Mouse (Mus musculus) hindbrain, postnatal 0 days (tissue): ENCODE results near the gene Sertad2. TPM values are rescaled to one million over a fixed set of nuclear protein-coding genes. Genes with fewer than 3 reads are reported as not detected.

Experiments used
- ATAC-seq: fragments of 200-750 bp; cut with Nextera tagmentation; 2 replicates; pipeline ENCODE4 v1.8.0; 2017; ENCODE audit warnings: mild to moderate bottlenecking, moderate TSS enrichment, moderate library complexity
- DNase-seq: peaks from one replicate; pipeline ENCODE4 v3.0.0-alpha.2; 2015; ENCODE audit warnings: low spot score
- H3K27ac ChIP-seq: fragments of 300-500 bp; sonication (generic); 2 replicates; pipeline ENCODE4 v1.5.1; 2014; ENCODE audit warnings: mild to moderate bottlenecking
- H3K27me3 ChIP-seq: fragments of 300-500 bp; sonication (generic); 2 replicates; pipeline ENCODE4 v1.6.1; 2014; ENCODE audit warnings: low read length, mixed read lengths; ENCODE audit not compliant: insufficient read depth
- H3K36me3 ChIP-seq: fragments of 300-500 bp; sonication (generic); 2 replicates; pipeline ENCODE4 v1.6.1; 2014; ENCODE audit warnings: low read length, mixed read lengths; ENCODE audit not compliant: insufficient read depth
- H3K4me1 ChIP-seq: fragments of 300-500 bp; sonication (generic); 2 replicates; pipeline ENCODE4 v1.6.1; 2014; ENCODE audit warnings: antibody characterized with exemption, low read length, mixed read lengths; ENCODE audit not compliant: insufficient read depth
- H3K4me2 ChIP-seq: fragments of 300-500 bp; sonication (generic); 2 replicates; pipeline ENCODE4 v1.6.1; 2014; ENCODE audit warnings: low read depth, mild to moderate bottlenecking, low read length, moderate library complexity, mixed read lengths
- H3K4me3 ChIP-seq: fragments of 300-500 bp; sonication (generic); 2 replicates; pipeline ENCODE4 v1.5.1; 2014; ENCODE audit warnings: low read length
- H3K9ac ChIP-seq: fragments of 300-500 bp; sonication (generic); replicated peaks from 2 replicates; pipeline ENCODE4 v1.6.1; 2014; ENCODE audit warnings: mild to moderate bottlenecking, low read length, moderate library complexity, mixed read lengths
- H3K9me3 ChIP-seq: fragments of 300-500 bp; sonication (generic); 2 replicates; pipeline ENCODE4 v1.6.1; 2016; ENCODE audit warnings: low read length, mixed read lengths
- CTCF ChIP-seq: IDR thresholded peaks from 2 replicates; pipeline ENCODE4 v1.5.1; 2016; ENCODE audit warnings: antibody characterized with exemption, control low read depth, low read depth
- WGBS: fragments of 180-500 bp; shearing (Covaris S2); extraction: QIAGEN DNeasy Blood & Tissue Kit; methylation state at CpG from one replicate; pipeline ENCODE4 v1.1.7; 2014; 5-methylcytosine and 5-hydroxymethylcytosine counted together
- polyA plus RNA-seq: library from polyadenylated mRNA; unstranded; fragments of >200 nt; fragmentation: Nextera tagmentation; extraction: Ambion mirVana; gene quantifications from 2 replicates; pipeline ENCODE4 v1.2.1, GENCODE M21; 2015
- total RNA-seq: library from RNA; depleted of rRNA; stranded (reverse); fragments of >200 nt; gene quantifications from 2 replicates; pipeline ENCODE4 v1.2.3, GENCODE M21; 2014

Gene Sertad2
- total and polyA plus RNA-seq, 2 experiments from 2014 or later: 18.0 to 38.1 TPM

DNA sequence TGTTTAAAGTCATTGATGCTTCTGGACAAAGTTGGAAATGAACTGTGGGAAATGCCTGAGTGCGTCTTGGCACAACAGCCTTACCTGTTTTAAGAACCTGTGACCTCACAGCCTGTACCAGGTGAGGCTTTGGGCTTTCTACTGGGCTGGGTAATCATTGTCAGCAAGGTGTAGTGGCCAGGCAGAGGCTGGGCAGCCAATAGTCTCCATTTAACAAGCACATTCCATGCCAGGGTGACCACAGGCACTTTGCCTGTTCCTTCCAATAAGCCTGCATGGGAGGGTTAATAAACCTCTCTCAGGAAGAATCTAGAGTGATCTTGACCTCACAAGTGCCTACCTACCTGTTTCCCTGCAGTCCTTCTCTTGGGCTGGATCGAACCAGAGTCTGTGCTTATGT lies 21.7 kb upstream of the Sertad2 start:
- no peak for TF ChIP-seq CTCF
- WGBS: 97% methylated on average over 2 of the region's 2 CpGs

DNA sequence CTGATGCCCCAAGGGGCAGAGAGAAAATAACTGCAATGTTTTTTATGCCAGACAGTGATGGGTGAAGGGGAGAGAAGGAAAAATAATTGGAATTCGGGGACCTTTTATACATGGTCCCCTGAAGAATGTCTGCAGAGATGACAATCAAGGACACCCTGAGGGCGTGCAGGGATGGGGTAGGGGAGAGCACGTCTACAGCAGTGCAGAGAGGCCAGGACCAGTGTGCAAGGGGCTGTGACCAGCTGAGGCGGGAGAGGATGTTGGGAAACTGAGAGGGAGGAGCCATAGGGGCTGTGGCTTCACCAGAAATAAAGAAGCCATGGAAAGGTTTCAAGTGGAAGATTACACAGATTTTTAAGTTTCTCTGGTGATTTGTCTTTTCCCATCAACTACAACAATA lies 20.3 kb upstream of the Sertad2 start:
- TF ChIP-seq CTCF: no peak
- 55% methylated on average over 4 of the region's 4 CpGs for WGBS
- DNase-seq: no peak
- Histone ChIP-seq H3K9ac (no peak overlapping the region), H3K27me3 (no peaks in the 10 kb centered on the region), H3K27ac (no peak overlapping the region), H3K4me2 (no peak overlapping the region), H3K36me3 (no peaks in the 10 kb centered on the region), H3K4me3 (no peak overlapping the region), H3K4me1 (no peaks in the 10 kb centered on the region), H3K9me3 (no peaks in the 10 kb centered on the region)
- ATAC-seq: no peak

More for the DNA sequence above, 21.7 kb upstream of the Sertad2 start:
- H3K4me1 ChIP-seq: no peaks in the 10 kb centered on the region
- no peak overlapping the region for H3K27ac ChIP-seq
- no peak overlapping the region for H3K9ac ChIP-seq
- H3K36me3 ChIP-seq: no peaks in the 10 kb centered on the region
- no peak overlapping the region for H3K4me3 ChIP-seq
- no peak for ATAC-seq
- no peaks in the 10 kb centered on the region for H3K9me3 ChIP-seq
- no peaks in the 10 kb centered on the region for H3K27me3 ChIP-seq
- no peak overlapping the region for H3K4me2 ChIP-seq
- no peak for DNase-seq

DNA sequence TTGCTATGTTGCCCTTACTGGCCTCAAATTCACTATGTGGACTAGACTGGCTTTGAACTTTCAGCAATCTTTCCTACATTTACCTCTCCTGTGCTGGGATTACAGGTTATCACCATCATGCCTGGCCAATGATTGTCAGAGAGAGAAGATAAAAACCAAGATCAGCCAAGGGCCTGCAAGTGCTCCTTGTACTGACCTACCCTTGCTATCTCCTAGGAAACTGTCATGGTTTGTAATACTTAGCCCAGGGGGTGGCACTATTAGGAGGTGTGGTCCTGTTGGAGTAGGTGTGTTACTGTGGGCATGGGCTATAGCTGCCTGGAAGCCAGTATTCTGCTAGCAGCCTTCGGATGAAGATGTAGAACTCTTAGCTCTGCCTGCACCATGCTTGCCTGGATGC lies 18.6 kb upstream of the Sertad2 start:
- no peak overlapping the region for H3K9ac ChIP-seq
- no peak for ATAC-seq
- H3K36me3 ChIP-seq: no peaks in the 10 kb centered on the region
- H3K4me2 ChIP-seq: no peak overlapping the region
- H3K27ac ChIP-seq: no peak overlapping the region
- H3K27me3 ChIP-seq: no peaks in the 10 kb centered on the region
- H3K4me1 ChIP-seq: no peaks in the 10 kb centered on the region
- H3K4me3 ChIP-seq: no peak overlapping the region
- DNase-seq: no peak
- 96% methylated on average over 1 of the region's 1 CpGs for WGBS
- no peak for TF ChIP-seq CTCF
- H3K9me3 ChIP-seq: no peaks in the 10 kb centered on the region

DNA sequence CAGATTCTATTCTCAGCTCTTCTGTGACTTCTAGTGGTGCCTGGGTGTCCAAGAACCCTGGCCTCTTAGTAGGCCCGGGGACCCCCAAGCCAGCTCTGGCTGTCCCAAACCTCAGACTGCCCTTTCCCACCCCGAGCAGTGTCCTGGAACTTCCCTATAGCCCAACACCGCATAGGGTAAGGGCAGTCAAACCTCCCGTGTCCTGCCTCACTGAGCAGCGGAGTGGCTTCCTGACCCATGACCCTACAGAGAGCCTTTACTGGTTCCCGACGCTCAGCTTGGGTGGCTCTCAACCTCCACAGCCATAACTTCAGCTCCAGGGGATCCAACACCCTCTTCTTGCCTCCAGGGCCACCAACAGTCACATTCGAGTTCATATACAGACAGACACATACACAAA lies 17.1 kb upstream of the Sertad2 start:
- Histone ChIP-seq H3K4me1 (no peaks in the 10 kb centered on the region), H3K4me2 (no peak overlapping the region), H3K36me3 (no peaks in the 10 kb centered on the region), H3K9me3 (no peaks in the 10 kb centered on the region), H3K27ac (no peak overlapping the region), H3K27me3 (no peaks in the 10 kb centered on the region), H3K4me3 (no peak overlapping the region), H3K9ac (no peak overlapping the region)
- ATAC-seq (no peak), DNase-seq (no peak)
- WGBS: 76% methylated on average over 8 of the region's 8 CpGs
- no peak for TF ChIP-seq CTCF

DNA sequence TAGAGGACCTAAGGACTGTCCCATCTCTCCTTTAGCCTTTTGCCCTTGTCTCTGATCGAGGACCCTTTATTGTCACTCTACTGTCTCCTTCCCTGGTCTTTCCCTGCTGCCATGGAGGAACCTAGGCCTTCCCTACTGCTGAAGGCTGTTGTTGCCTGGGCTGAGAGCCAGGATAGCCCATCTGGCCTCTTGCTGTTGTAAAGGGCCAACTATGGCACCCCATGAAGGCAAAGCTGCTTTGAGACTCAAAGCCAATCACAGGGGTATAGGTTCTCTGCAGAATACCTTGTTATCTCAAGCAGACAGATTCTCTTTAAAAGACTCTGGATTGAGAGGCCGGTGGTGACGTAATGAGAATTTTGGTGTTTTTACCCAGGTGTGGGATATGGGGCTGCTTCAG lies 15.2 kb upstream of the Sertad2 start:
- no peak overlapping the region for H3K9ac ChIP-seq
- H3K27me3 ChIP-seq: no peaks in the 10 kb centered on the region
- 74% methylated on average over 3 of the region's 3 CpGs for WGBS
- ATAC-seq (no peak), DNase-seq (peak; percentile 42)
- no peaks in the 10 kb centered on the region for H3K36me3 ChIP-seq
- no peaks in the 10 kb centered on the region for H3K9me3 ChIP-seq
- no peak for TF ChIP-seq CTCF
- H3K4me2 ChIP-seq: no peak overlapping the region
- H3K4me1 ChIP-seq: no peaks in the 10 kb centered on the region
- H3K4me3 ChIP-seq: no peak overlapping the region
- H3K27ac ChIP-seq: no peak overlapping the region

DNA sequence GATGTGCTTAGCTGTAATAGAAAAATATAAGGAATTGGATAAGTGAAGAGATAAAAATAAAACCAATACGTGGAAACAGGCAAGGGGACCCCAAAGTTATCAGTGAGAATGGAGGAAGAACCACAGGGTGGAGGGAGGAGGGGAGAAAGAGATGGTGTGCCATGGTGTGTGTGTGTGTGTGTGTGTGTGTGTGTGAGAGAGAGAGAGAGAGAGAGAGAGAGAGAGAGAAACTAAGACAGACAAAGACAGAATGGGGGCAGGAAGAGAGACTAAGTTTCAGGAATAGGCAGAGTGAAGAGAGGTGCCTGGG lies 11.4 kb upstream of the Sertad2 start:
- ATAC-seq: no peak
- H3K27ac ChIP-seq: peak overlapping the region; percentile 62; the same call in 1 of the 2 replicates
- peak overlapping the region; percentile 96 for H3K4me2 ChIP-seq
- no peaks in the 10 kb centered on the region for H3K9me3 ChIP-seq
- no peak for TF ChIP-seq CTCF
- peak overlapping the region; percentile 68 for H3K9ac ChIP-seq
- H3K4me3 ChIP-seq: peak overlapping the region; percentile 51
- H3K36me3 ChIP-seq: no peaks in the 10 kb centered on the region
- no peak for DNase-seq
- WGBS: 24% methylated on average over 1 of the region's 1 CpGs
- no peaks in the 10 kb centered on the region for H3K4me1 ChIP-seq
- H3K27me3 ChIP-seq: no peaks in the 10 kb centered on the region

DNA sequence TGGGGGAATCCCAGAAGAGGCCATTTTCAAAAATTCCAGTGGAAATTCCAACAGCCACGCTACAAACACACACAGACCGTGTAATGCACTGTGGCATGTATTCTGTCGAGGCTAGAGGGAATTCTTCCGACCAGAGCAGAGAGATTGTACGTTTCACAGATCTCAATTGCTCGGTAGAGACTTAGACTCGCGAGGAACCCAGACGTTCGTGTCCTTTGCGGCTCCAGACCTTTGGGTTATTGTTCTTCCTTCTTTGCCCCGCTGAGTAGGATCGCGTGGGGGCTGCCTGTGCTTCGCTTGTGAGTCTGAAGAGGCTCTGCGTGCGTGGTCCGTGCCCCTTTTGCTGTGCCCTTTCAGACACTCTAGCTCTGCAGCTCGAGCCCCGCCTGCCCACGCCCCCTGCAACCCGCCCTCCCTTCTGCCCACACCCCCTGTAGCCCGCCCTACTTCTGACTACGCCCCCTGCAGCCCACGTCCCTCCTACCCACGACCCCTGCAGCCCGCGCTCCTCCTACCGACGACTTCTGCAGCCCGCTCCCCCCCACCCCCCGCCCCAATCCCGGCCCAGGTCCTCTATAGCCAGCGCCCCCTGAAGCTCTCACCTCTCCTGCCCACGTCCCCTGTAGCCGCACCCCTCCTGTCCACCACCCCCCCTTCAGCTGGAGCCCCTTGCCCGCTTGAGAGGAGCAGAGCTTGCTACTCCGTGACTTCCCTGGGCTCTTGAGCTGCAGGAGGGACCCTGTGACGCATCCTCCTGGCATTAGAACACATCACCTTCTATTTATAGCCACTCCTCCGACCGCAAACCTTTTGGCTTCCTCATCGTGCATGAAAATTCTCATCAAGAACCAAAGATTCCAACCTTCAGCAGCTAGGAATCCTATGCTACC lies 10.8 kb upstream of the Sertad2 start:
- Histone ChIP-seq H3K27ac (peak overlapping the region; percentile 62), H3K4me1 (no peaks in the 10 kb centered on the region), H3K4me3 (peak overlapping the region; percentile 51), H3K4me2 (peak overlapping the region; percentile 96), H3K27me3 (no peaks in the 10 kb centered on the region), H3K36me3 (no peaks in the 10 kb centered on the region), H3K9me3 (no peaks in the 10 kb centered on the region), H3K9ac (peak overlapping the region; percentile 68)
- ATAC-seq (peak; percentile 92), DNase-seq (peak; percentile 64)
- under 1% methylated on average over 40 of the region's 42 CpGs for WGBS
- TF ChIP-seq CTCF: no peak; the same call in 1 of the 2 replicates
